Mouse (Mus musculus) spleen, adult 18-20 months (tissue): ENCODE results near the gene Gm17190.
"Not testable (repeated sequence)": the region's sequence is repeated elsewhere in the genome, so short reads cannot be mapped to it uniquely, and the experiment has no call there.

ENCODE experiments used
- DNase-seq, 2 experiments: peaks; one replicate each; pipeline ENCODE4 v3.0.0; 2022; ENCODE audit warnings: mixed read lengths in 2 of 2

The Gm17190 gene

DNA sequence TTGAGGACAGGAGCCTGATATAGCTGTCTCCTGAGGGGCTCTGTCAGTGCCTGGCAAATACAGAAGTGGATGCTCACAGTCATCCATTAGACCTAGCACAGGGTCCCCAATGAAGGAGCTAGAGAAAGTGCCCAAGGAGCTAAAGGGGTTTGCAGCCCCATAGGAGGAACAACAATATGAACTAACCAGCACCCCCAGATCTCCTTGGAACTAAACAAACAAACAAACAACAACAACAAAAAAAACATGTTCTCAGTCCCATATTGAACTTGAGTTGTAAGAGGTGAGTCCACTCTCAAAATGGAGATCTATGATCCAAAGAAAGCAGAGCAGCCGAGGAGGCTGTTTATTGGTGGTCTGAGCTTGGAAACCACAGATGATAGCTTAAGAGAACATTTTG, at the start of gene Gm17190:
Gm17190 (plus strand) TSS at position 301 of the 400 bp plus-strand sequence.
- DNase-seq = not testable (repeated sequence)

- no peak for DNase-seq
These were observed 42.3 kb upstream of the Gm17190 start for GRCm38 (mm10) chr13:96039536-96039935.

DNA sequence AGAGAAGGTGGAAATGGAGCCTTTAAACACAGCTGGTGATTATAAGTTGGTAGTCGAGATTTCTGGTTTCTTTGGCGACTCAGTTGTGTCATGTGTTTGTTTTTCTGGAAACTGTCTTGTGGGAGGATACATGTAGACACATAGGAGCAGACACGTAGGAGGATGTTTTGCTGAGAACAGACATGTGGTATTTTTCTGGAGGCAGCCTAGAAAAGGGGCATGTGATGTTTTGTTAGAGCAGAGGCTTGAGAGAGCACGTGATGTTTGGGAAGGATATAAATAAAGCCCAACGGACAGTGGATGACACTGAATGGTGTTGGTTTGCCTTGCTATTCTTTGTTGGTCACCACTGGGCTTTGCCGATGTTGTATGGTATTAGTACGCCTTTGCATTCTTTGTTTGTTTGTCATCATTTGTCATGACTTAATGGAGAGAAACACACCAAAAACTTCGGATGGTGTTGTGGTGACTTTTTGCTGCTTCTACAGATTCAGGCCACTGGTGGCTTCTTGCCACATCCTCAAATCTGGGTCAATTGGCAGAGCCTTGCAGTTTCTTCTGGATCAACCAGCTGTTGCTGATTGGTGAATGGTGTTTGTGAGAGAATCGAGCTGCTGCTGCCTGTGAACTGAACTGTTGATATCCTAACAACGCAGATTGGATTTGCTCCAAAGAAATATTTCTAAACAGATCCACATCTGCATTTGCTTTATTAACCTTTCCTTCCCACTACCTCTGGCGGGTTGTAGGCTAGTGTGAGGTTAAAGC, 41.4 kb upstream of the Gm17190 start:
- DNase-seq = no peak

- no peak for DNase-seq
These were observed 36.5 kb upstream of the Gm17190 start for GRCm38 (mm10) chr13:96045396-96045795.

GRCm38 (mm10) chr13:96052755-96053154, 29.1 kb upstream of the Gm17190 start:
- DNase-seq = no peak

- DNase-seq = no peak
These were observed 8.3 kb upstream of the Gm17190 start for GRCm38 (mm10) chr13:96073555-96073954.

DNA sequence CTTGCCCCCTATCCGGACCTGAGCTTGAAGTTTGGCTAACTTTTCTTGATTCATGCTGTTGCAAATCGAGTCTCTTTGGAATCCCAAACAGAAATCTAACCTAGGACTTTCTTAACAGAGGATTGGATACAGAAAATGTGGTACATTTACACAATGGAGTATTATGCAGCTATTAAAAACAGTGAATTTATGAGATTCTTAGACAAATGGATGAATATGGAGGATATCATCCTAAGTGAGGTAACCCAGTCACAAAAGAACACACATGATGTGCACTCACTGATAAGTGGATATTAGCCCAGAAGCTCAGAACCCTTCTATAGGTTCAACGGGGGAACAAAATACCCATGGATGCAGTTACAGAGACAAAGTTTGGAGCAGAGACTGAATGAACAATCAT, 578 bp upstream of the Gm17190 start, which contains the start of gene Gm20075:
Gm20075 (minus strand) TSS at position 101 of the 400 bp plus-strand sequence.
- DNase-seq = not testable (repeated sequence)

- DNase-seq = no peak
These were observed 3.9 kb downstream of the Gm17190 start for GRCm38 (mm10) chr13:96085581-96086302.

GRCm38 (mm10) chr13:96090929-96091328, 9.1 kb downstream of the Gm17190 start:
- DNase-seq = no peak

DNA sequence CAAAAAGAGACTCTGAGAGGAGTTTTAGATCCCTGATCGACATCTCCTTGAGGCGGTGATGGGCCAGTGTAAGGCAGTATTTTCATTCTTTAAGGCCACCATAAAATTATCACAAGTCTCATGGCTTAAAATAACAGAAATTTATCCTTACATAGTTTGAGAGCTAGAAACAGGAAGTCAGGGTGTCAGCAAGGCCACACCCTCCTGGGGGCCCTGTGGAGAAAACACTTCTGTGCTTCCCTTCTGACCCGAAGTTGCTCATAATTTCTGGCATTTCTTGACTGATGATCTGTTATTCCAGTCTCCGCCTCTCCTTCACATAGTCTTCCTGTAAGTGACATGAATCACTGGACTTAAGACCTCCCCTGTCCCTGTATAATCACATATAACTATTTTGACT, 24.5 kb downstream of the Gm17190 start:
- no peak for DNase-seq

- no peak for DNase-seq
These were observed 28.9 kb downstream of the Gm17190 start for GRCm38 (mm10) chr13:96110767-96111166.

DNA sequence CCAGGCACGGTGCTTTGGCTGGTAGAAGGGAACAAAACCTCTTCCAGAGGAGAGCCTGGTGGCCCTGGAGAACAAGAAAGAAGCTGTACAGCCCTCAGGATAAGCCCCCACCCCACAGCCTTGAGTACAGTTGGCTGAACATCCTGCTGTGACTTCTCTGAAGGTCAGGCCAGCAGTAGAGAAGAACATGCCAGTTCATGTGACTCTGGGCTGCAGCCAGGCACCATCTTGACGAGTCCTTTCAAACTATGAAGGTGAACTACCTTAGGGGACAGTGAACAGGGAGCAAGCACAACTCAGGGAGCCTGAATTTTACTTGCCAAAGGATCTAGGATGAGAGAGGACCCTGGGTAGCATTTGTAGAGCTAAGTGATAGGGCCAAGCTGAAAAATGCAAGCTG, 30.9 kb downstream of the Gm17190 start:
- DNase-seq = no peak

DNA sequence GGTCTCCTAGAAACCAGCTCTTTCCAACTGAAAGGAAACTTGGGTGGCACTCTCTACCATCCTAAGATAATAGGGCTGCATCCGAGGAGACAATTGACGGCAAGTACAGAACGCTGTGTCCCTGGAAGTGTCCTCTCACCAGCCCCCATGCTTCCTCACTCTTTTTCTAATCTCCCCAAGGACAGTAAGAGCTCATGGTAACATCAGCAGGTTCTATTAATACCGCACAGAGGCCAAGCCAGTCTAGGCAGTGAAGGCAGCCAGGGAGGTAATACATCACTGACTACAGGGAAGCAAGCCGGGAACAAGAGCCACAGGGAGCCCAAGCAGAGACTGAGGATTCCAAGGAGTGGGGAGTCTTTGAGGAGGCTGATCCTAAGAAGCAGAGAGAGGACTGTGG, 43.2 kb downstream of the Gm17190 start:
- DNase-seq = no peak

GRCm38 (mm10) chr13:96126669-96127068, 44.8 kb downstream of the Gm17190 start:
- no peak for DNase-seq

GRCm38 (mm10) chr13:96129081-96129480, 47.2 kb downstream of the Gm17190 start:
- DNase-seq = no peak

DNA sequence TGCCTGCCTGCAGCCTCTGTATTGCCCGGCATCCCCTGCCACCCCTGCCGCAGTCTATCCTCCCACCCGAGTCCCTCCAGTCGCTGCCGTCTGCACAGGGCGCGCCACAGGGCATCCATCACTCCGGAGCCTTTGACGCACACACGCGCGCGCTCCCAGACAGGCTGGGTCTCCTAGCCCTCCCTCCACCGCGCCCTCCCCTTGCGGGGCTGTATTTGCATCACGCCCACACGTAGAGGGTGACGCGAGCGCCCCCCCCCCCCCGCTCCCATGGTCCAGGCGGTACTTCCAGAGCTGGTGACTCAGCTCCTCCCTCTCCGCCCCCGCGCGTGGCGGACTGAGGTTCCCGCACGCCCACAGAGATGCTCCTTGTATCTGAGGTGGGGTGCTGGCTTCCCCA, 49.2 kb downstream of the Gm17190 start:
- no peak for DNase-seq

- no peak for DNase-seq
These were observed 50.1 kb downstream of the Gm17190 start for GRCm38 (mm10) chr13:96131911-96132310.

- no peak for DNase-seq
These were observed 50.6 kb downstream of the Gm17190 start, which contains the start of gene Sv2c for GRCm38 (mm10) chr13:96132401-96132816. TSS of gene Sv2c (minus strand) at chr13:96132577.
